Mouse (Mus musculus): ENCODE results near the gene Selenop. TPM values are rescaled to one million over a fixed set of nuclear protein-coding genes. Genes with fewer than 3 reads are reported as not detected.
"Not testable (repeated sequence)": the region's sequence is repeated elsewhere in the genome, so short reads cannot be mapped to it uniquely, and the experiment has no call there.

Selenop gene
- polyA plus RNA-seq (2012; ENCODE audit: insufficient read depth, insufficient read length, missing spikeins), result 768 and 1,045 TPM in 2 replicates

- H3K27ac ChIP-seq (replicated peaks; ENCODE audit: low read depth, low read length), result 0 out of 2 replicates have a peak within 1 kb of the TSS, but pooled peaks have one; percentile 100
- H3K4me1 ChIP-seq (ENCODE audit: control insufficient read depth, insufficient read depth, insufficient read length, low read length), result peaks cover 12% of the 10 kb centered on the region
- no peak within 1 kb of the TSS for H3K4me3 ChIP-seq (ENCODE audit: insufficient read depth, low read depth, low read length)
Observed at GRCm38 (mm10) chr15:3268247-3268646, at the start of gene Selenop. TSS of gene Selenop (plus strand) at chr15:3268547.

- not testable (repeated sequence) for H3K4me3 ChIP-seq (ENCODE audit: insufficient read depth, low read depth, low read length); H3K4me1 ChIP-seq (ENCODE audit: control insufficient read depth, insufficient read depth, insufficient read length, low read length); H3K27ac ChIP-seq (replicated peaks; ENCODE audit: low read depth, low read length)
Observed at GRCm38 (mm10) chr15:3218668-3219067, 49.7 kb upstream of the Selenop start.

GRCm38 (mm10) chr15:3222803-3223437 is 45.4 kb upstream of the Selenop start:
- Histone ChIP-seq H3K4me3 (ENCODE audit: insufficient read depth, low read depth, low read length) (no peak overlapping the region), H3K27ac (replicated peaks; ENCODE audit: low read depth, low read length) (no peak overlapping the region), H3K4me1 (ENCODE audit: control insufficient read depth, insufficient read depth, insufficient read length, low read length) (peaks cover 4% of the 10 kb centered on the region; the same call in 1 of the 2 replicates)

DNA sequence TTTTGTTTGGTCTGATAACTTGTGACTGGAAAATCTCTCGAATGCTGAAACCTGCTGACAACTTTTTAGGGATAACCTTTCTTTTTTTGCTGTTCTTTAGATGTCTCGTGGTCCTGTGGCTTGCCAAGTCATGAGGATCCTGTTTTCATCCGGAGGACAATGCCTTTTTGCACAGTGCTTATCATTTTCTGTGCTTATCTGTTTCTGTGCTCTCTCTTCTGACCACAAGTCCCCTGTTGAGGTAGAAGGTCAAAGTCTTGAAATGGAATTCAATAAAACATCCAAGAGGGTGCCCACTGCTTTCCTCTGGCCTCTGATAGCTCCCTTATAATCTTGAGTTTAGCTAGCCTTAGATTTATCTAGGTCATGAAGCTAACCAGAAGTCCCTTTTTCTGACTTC is 41.8 kb upstream of the Selenop start:
- Histone ChIP-seq H3K27ac (replicated peaks; ENCODE audit: low read depth, low read length) (no peak overlapping the region; the same call in 1 of the 2 replicates), H3K4me1 (ENCODE audit: control insufficient read depth, insufficient read depth, insufficient read length, low read length) (peaks cover 4% of the 10 kb centered on the region; the same call in 1 of the 2 replicates), H3K4me3 (ENCODE audit: insufficient read depth, low read depth, low read length) (no peak overlapping the region)

DNA sequence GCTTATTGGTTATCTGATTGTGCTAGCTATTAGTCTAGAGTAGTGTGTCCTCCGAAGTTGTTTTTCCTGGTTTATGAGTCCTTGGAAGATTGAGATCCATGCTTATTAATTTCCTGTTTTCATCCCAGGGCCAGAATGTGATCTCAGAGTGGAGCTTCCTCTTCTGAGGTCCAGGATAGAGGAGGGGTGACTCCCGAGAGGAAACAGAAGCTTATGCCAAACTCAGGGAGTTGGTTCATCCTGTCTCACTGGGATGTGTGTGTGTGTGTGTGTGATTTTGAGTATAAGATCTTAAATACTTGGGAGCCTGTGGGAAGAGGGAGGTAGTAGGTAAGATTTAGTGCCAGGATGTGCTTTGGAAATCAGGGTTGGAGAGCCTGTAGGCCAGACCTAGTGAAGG is 40.2 kb upstream of the Selenop start:
- peak overlapping the region; percentile 87 for H3K27ac ChIP-seq (replicated peaks; ENCODE audit: low read depth, low read length)
- peaks cover 8% of the 10 kb centered on the region; the same call in 1 of the 2 replicates for H3K4me1 ChIP-seq (ENCODE audit: control insufficient read depth, insufficient read depth, insufficient read length, low read length)
- no peak overlapping the region for H3K4me3 ChIP-seq (ENCODE audit: insufficient read depth, low read depth, low read length)

- Histone ChIP-seq H3K27ac (replicated peaks; ENCODE audit: low read depth, low read length) (peak overlapping the region; percentile 33), H3K4me3 (ENCODE audit: insufficient read depth, low read depth, low read length) (no peak overlapping the region), H3K4me1 (ENCODE audit: control insufficient read depth, insufficient read depth, insufficient read length, low read length) (peaks cover 9% of the 10 kb centered on the region; the same call in 1 of the 2 replicates)
Observed at GRCm38 (mm10) chr15:3228990-3229389, 39.4 kb upstream of the Selenop start.

DNA sequence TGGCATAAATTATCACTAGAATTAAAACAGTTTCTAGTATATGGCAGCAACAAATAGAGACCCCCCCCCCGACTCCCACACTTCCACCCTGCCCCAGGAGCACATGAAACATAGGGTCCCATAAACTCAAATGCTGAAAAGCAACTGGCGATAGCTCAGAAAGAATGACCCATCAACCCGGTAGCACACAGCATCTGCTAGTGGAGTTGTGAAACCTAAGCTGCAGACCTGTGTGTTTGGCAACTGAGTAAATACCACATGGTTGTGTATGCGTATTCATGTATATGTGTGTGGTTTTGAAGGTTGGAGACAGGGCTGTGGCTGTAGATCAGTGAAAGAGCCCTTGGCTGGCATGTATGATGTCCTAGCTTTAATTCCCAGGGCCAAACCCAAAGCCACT is 37.3 kb upstream of the Selenop start:
- Histone ChIP-seq H3K27ac (replicated peaks; ENCODE audit: low read depth, low read length) (no peak overlapping the region), H3K4me3 (ENCODE audit: insufficient read depth, low read depth, low read length) (no peak overlapping the region), H3K4me1 (ENCODE audit: control insufficient read depth, insufficient read depth, insufficient read length, low read length) (peaks cover 9% of the 10 kb centered on the region; the same call in 1 of the 2 replicates)

GRCm38 (mm10) chr15:3232168-3232835 is 36.0 kb upstream of the Selenop start:
- Histone ChIP-seq H3K27ac (replicated peaks; ENCODE audit: low read depth, low read length) (peak overlapping the region; percentile 5; the same call in 1 of the 2 replicates), H3K4me1 (ENCODE audit: control insufficient read depth, insufficient read depth, insufficient read length, low read length) (peaks cover 9% of the 10 kb centered on the region; the same call in 1 of the 2 replicates)

DNA sequence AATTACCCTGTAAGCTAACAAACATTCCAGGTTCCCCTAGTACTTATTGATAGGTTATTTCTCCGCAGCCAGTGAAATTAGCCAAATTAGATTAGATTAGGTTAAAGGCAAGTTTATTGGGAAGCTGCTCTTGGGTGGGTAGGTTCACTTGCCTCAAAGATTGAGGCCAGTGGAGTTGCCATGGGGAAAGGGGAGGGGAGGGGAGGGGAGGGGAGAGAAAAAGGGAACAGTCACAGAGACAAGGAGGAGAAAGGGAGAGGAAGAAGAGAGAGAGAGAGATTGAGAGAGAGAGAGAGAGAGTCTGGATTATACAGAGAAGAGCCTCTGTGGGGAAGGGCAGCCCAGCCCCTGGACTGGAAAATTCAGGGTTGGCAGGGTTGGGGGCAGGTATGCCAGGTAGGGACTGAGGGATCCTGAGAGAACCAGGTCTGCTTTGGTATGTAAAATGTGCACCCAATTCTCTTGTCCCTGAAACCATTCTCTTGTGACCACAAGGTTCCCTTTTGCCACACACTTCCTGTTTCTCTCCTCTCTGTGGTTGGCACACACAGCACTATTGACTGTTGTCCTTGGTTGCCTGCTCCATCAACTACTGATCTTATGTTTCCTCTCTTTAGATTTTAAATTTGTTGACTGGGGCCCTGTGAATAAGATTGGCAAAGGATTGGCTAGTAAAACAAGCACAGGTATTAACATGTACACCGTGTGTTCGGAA is 34.4 kb upstream of the Selenop start:
- peak overlapping the region; percentile 58 for H3K27ac ChIP-seq (replicated peaks; ENCODE audit: low read depth, low read length)
- no peak overlapping the region for H3K4me3 ChIP-seq (ENCODE audit: insufficient read depth, low read depth, low read length)
- H3K4me1 ChIP-seq (ENCODE audit: control insufficient read depth, insufficient read depth, insufficient read length, low read length), result peaks cover 5% of the 10 kb centered on the region; the same call in 1 of the 2 replicates

More at GRCm38 (mm10) chr15:3232168-3232835, 36.0 kb upstream of the Selenop start:
- H3K4me3 ChIP-seq (ENCODE audit: insufficient read depth, low read depth, low read length), result no peak overlapping the region

DNA sequence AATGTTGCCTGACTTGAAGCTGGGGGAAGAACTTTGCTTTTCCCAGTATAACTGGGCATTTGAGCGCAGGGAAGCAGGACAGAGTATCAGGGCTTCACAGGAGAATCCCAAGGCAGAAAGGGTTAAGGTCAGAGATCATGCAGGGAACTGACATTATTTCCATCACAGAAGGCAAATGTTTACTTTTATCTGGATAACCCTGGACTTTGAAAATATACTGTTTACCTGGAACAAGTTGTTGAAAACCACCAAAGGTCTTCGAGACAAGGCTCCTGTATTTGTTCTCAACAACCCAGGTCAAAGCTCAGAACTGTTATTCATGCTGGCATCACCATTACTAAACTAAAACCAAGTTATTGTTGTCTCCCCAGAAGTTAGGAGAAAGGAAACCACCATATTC is 32.0 kb upstream of the Selenop start:
- peaks cover 5% of the 10 kb centered on the region; the same call in 1 of the 2 replicates for H3K4me1 ChIP-seq (ENCODE audit: control insufficient read depth, insufficient read depth, insufficient read length, low read length)
- H3K27ac ChIP-seq (replicated peaks; ENCODE audit: low read depth, low read length), result no peak overlapping the region
- no peak overlapping the region for H3K4me3 ChIP-seq (ENCODE audit: insufficient read depth, low read depth, low read length)

DNA sequence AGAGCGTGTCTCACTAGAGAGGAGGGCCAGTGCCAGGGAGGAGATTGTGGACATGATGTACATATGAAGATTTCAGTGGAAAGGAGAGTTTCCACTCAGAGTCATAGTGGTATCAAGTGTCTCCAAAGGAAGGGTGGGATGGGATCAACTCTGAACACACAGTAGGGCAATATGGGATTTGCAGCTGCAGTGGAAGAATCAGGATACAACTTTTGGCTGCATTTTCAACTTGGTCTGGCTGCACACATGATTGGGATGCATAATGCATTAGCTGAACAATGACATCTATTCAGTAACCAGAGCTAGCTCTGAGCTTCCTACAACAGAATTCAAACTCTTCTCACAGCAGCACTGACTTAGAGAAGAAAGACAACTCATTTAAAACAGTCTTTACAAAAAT is 30.4 kb upstream of the Selenop start:
- Histone ChIP-seq H3K4me3 (ENCODE audit: insufficient read depth, low read depth, low read length) (no peak overlapping the region), H3K27ac (replicated peaks; ENCODE audit: low read depth, low read length) (no peak overlapping the region)

GRCm38 (mm10) chr15:3245036-3245435 is 23.3 kb upstream of the Selenop start:
- H3K4me3 ChIP-seq (ENCODE audit: insufficient read depth, low read depth, low read length); H3K4me1 ChIP-seq (ENCODE audit: control insufficient read depth, insufficient read depth, insufficient read length, low read length); H3K27ac ChIP-seq (replicated peaks; ENCODE audit: low read depth, low read length): not testable (repeated sequence)

More for the DNA sequence above, 30.4 kb upstream of the Selenop start:
- 0 out of 2 replicates have a peak, but pooled peaks cover 3% of the 10 kb centered on the region for H3K4me1 ChIP-seq (ENCODE audit: control insufficient read depth, insufficient read depth, insufficient read length, low read length)

DNA sequence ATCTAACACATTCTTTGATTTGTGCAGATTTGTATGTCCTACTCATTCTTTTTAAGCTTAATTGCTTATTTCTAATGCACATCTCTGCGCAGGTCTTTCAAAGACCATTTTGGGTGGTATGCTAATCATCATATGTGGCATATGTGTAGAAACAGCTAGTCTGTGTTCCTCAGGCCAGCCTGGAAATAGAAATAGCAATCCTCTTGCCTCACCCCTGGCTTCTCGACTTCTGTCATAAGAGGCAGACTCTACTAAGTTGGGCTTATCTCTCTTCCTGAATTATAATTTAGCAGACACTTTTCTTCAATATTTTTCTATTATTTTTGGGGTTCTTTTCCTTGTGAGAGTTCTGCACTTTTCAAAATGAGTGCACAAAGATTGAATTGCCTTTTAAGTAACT is 17.7 kb upstream of the Selenop start:
- H3K4me1 ChIP-seq (ENCODE audit: control insufficient read depth, insufficient read depth, insufficient read length, low read length), result peaks cover 12% of the 10 kb centered on the region
- H3K27ac ChIP-seq (replicated peaks; ENCODE audit: low read depth, low read length), result peak overlapping the region; percentile 40; the same call in 1 of the 2 replicates
- H3K4me3 ChIP-seq (ENCODE audit: insufficient read depth, low read depth, low read length), result no peak overlapping the region

DNA sequence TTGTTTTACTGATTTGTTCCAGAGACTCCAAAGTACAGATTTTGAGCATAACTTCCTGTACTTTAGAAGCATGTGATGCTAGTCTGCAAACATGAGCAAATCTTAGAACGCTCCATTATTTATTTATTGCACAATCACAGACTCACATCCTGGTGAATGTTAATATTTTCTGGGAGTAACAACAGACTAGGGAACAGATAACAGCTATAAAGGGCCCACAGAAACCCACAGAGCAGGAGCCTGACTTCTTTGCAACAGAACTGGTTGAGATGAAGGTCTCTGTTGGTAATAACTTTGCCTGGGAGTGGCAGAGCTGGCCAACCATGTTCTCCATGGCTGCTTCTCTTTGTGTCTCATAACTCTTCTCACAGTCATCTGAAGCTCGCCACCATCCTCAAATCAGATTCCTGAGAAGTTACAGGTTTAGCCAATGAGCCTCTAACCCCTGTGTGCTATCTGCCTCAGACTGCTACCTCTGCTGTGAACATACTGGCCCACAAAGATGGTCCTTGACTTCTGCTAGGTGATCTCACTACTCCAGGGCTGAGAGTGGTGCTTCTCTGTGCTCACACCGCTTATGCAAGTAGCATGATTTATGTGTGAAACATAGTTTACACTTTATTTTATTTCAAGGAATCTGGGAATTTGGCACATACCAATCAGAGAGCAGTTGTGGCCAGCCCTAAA is 17.2 kb upstream of the Selenop start:
- Histone ChIP-seq H3K4me3 (ENCODE audit: insufficient read depth, low read depth, low read length) (no peak overlapping the region), H3K4me1 (ENCODE audit: control insufficient read depth, insufficient read depth, insufficient read length, low read length) (peaks cover 12% of the 10 kb centered on the region), H3K27ac (replicated peaks; ENCODE audit: low read depth, low read length) (peak overlapping the region; percentile 86)

DNA sequence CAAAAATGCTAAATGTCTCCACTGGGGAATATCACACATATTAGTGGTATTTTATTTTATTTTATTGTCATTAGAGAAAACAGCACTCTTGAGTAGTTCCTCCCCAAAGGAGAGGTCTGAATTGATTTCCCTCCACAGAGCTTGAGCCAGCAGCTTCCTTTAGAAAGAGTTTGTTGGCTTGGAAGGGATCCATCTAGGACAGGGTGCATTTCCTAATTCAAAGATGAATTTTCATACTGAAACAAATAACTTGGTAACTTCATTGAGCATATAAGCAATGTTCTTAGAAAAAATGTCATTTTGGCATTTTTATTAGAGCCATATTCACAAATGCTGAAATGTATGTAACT is 16.7 kb upstream of the Selenop start:
- no peak overlapping the region for H3K4me3 ChIP-seq (ENCODE audit: insufficient read depth, low read depth, low read length)
- H3K27ac ChIP-seq (replicated peaks; ENCODE audit: low read depth, low read length), result no peak overlapping the region
- peaks cover 12% of the 10 kb centered on the region for H3K4me1 ChIP-seq (ENCODE audit: control insufficient read depth, insufficient read depth, insufficient read length, low read length)

Data from brown adipose tissue, adult 24 weeks (tissue).